Mouse (Mus musculus): ENCODE measurements at regions not wholly inside any gene's neighbourhood (a gene's known extent, or its start where the extent isn't known, plus 50 kb on each side); places are given as distances from the start of the nearest gene placed in this dataset.

- no peak for DNase-seq (ENCODE audit: low spot score)
Measured at GRCm38 (mm10) chr9:30580500-30580899, 153.6 kb downstream of the Snx19 start.

- DNase-seq (ENCODE audit: low spot score), result no peak
Measured at GRCm38 (mm10) chr9:30578213-30578612, 151.3 kb downstream of the Snx19 start.

- DNase-seq (ENCODE audit: low spot score), result no peak
Measured at GRCm38 (mm10) chr9:30577243-30577642, 150.3 kb downstream of the Snx19 start.

GRCm38 (mm10) chr9:30575531-30575930 is 148.6 kb downstream of the Snx19 start:
- DNase-seq (ENCODE audit: low spot score), result no peak

- DNase-seq (ENCODE audit: low spot score), result no peak
Measured at GRCm38 (mm10) chr9:30573294-30573693, 146.4 kb downstream of the Snx19 start.

- no peak for DNase-seq (ENCODE audit: low spot score)
Measured at GRCm38 (mm10) chr9:30571014-30571413, 144.1 kb downstream of the Snx19 start.

- DNase-seq (ENCODE audit: low spot score), result no peak
Measured at GRCm38 (mm10) chr9:30564765-30565680, 138.1 kb downstream of the Snx19 start.

GRCm38 (mm10) chr9:30563399-30563798 is 136.5 kb downstream of the Snx19 start:
- DNase-seq (ENCODE audit: low spot score), result no peak

GRCm38 (mm10) chr9:30554908-30555307 is 128.0 kb downstream of the Snx19 start:
- no peak for DNase-seq (ENCODE audit: low spot score)

GRCm38 (mm10) chr9:30552721-30553120 is 125.8 kb downstream of the Snx19 start:
- no peak for DNase-seq (ENCODE audit: low spot score)

GRCm38 (mm10) chr9:30549892-30550515 is 123.1 kb downstream of the Snx19 start:
- DNase-seq (ENCODE audit: low spot score), result no peak

GRCm38 (mm10) chr9:30539858-30540257 is 113.0 kb downstream of the Snx19 start:
- no peak for DNase-seq (ENCODE audit: low spot score)

- DNase-seq (ENCODE audit: low spot score), result no peak
Measured at GRCm38 (mm10) chr9:30536508-30537100, 109.7 kb downstream of the Snx19 start.

GRCm38 (mm10) chr9:30534961-30535360 is 108.1 kb downstream of the Snx19 start:
- DNase-seq (ENCODE audit: low spot score), result no peak

GRCm38 (mm10) chr9:30533780-30534343 is 107.0 kb downstream of the Snx19 start:
- DNase-seq (ENCODE audit: low spot score), result no peak

GRCm38 (mm10) chr9:30533091-30533779 is 106.3 kb downstream of the Snx19 start:
- no peak for DNase-seq (ENCODE audit: low spot score)

- no peak for DNase-seq (ENCODE audit: low spot score)
Measured at GRCm38 (mm10) chr9:30525086-30525485, 98.2 kb downstream of the Snx19 start.

- no peak for DNase-seq (ENCODE audit: low spot score)
Measured at GRCm38 (mm10) chr9:30524401-30525066, 97.6 kb downstream of the Snx19 start.

- DNase-seq (ENCODE audit: low spot score), result no peak
Measured at GRCm38 (mm10) chr9:30523852-30524251, 96.9 kb downstream of the Snx19 start.

- no peak for DNase-seq (ENCODE audit: low spot score)
Measured at GRCm38 (mm10) chr9:30522595-30523350, 95.9 kb downstream of the Snx19 start.
